Mouse (Mus musculus): ENCODE measurements around the gene Slc17a9. TPM values are rescaled to one million over a fixed set of nuclear protein-coding genes. Genes with fewer than 3 reads are reported as not detected.

The Slc17a9 gene
- polyA plus RNA-seq, 1 experiment from 2014 or later, result 2.3 TPM

DNA sequence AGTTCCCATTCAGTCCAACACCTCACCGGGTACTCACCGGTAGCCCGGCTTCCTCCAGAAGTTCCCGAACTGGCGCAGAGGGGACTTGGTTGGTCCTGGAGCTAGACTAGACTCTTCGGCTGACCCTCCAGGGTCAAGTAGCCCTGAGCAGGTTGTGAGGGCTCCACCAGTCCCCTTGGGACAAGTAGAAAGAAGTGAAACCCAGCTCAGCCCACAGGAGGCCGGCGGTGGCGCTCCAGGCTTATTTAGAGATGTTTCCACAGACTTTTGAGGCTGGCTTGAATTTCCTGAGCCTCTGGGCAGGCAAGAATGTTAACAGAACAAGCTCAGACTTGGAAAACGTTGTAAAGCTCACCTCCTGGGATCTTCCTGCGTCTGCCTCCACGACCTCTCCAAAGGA lies 50.2 kb downstream of the Slc17a9 start:
- no peaks in the 10 kb centered on the region for H3K9me3 ChIP-seq
- H3K36me3 ChIP-seq, result no peaks in the 10 kb centered on the region
- H3K4me1 ChIP-seq (replicated peaks), result peaks cover 9% of the 10 kb centered on the region
- ATAC-seq, result no peak
- H3K27ac ChIP-seq, result no peak overlapping the region
- H3K4me2 ChIP-seq (replicated peaks), result no peak overlapping the region
- no peak overlapping the region for H3K4me3 ChIP-seq (replicated peaks)
- H3K9ac ChIP-seq, result no peak overlapping the region
- peaks cover 81% of the 10 kb centered on the region for H3K27me3 ChIP-seq (replicated peaks)
- 5% methylated on average over 12 of the region's 12 CpGs for WGBS

DNA sequence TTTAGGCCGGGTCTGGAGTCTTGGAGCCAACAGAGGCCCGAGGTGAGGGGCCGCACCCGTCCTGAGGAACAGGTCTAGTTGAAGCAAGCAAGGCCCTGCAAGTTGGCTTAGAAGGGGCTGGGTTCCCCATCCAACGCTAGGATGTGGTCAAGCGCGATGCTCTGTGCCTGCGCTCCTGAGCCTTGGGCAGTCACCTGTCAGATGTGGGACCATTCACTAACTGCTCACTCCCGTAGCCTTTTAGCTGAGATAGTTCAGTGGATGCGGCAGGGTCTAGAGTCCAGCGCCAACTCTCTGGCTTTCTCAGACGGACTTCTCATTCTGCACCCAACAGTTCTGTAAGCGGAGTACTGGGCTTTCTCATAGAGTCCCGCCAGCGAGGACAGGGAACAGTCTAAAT lies 50.6 kb downstream of the Slc17a9 start:
- no peak overlapping the region for H3K27ac ChIP-seq
- no peak overlapping the region for H3K9ac ChIP-seq
- no peaks in the 10 kb centered on the region for H3K9me3 ChIP-seq
- H3K4me1 ChIP-seq (replicated peaks), result peaks cover 9% of the 10 kb centered on the region
- H3K4me3 ChIP-seq (replicated peaks), result no peak overlapping the region
- H3K4me2 ChIP-seq (replicated peaks), result no peak overlapping the region
- H3K36me3 ChIP-seq, result no peaks in the 10 kb centered on the region
- WGBS, result 4% methylated on average over 15 of the region's 15 CpGs
- H3K27me3 ChIP-seq (replicated peaks), result peaks cover 79% of the 10 kb centered on the region
- no peak for ATAC-seq

DNA sequence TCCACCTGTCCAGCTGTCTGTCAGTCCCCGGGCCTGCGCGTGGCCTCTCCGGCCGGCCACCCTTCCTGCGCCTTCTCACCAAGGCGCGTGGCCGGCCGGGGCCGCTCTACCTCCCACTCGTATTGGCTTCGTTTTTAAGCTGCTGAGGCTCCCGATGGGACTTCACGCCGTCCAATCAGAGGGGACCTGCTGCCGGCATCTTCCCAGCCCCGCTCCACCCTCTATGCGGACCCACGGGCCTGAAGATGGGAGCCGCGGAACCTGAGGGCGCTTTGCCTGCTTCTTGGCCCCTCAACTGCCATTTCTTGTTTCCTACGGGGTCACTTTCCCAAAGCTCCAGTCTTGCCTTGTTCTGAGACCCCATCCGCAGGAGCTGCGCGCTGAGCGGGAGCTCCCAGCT lies 51.7 kb downstream of the Slc17a9 start, which contains the start of gene Bhlhe23:
Gene Bhlhe23 (minus strand): TSS at position 108 of the 400 bp plus-strand sequence.
- peak within 1 kb of the TSS; percentile 18; the same call in 1 of the 2 replicates for H3K4me3 ChIP-seq (replicated peaks)
- no peaks in the 10 kb centered on the region for H3K9me3 ChIP-seq
- H3K36me3 ChIP-seq, result no peaks in the 10 kb centered on the region
- no peak for ATAC-seq
- peaks cover 82% of the 10 kb centered on the region for H3K27me3 ChIP-seq (replicated peaks)
- H3K27ac ChIP-seq, result no peak within 1 kb of the TSS
- WGBS, result under 1% methylated on average over 28 of the region's 28 CpGs
- H3K4me2 ChIP-seq (replicated peaks), result peak within 1 kb of the TSS; percentile 49
- H3K4me1 ChIP-seq (replicated peaks), result peaks cover 9% of the 10 kb centered on the region
- H3K9ac ChIP-seq, result no peak within 1 kb of the TSS

DNA sequence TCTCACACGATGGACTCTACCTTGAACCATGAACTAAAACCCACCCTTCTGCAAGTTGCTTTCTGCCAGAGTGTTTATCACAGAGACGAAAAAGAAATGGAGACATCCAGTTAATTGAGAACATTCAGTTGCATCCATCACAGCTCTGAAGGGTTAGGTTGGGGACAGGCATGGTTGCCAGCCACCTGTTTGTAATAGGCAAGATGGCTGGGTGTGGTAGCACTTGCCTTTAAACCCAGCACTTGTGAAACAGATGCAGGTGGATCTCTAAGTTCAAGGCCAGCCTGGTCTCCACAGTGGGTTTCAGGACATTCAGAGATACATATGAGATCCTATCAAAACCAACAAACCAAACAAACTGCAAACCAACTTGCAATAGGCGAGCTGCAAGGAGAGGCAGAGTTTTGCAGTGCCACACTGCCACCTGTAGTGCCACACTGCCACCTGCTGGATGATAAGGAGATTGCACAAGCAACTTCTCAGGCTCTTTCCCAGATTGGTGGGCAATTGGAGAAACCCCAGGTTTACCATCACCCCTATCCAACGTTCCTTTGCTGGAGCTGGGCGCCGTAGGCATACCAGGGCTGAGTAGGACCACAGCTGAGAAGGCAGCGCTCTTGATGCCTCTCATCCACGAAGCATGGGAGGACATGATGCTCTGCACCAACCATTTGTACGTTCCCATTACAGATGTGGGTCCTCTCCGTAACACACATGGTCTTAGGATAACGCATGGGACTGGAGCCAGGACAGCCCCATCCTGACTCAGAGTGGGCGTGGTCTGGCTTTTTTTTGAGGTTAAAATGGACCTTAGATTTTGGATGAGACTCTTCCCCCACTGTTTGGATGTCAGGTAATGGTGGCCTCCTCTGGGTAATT lies 54.4 kb downstream of the Slc17a9 start:
- 23% methylated on average over 12 of the region's 12 CpGs for WGBS
- Histone ChIP-seq H3K4me3 (replicated peaks) (no peak overlapping the region), H3K4me1 (replicated peaks) (peaks cover 9% of the 10 kb centered on the region), H3K27me3 (replicated peaks) (peaks cover 63% of the 10 kb centered on the region), H3K9me3 (no peaks in the 10 kb centered on the region), H3K4me2 (replicated peaks) (no peak overlapping the region), H3K9ac (no peak overlapping the region), H3K27ac (no peak overlapping the region), H3K36me3 (no peaks in the 10 kb centered on the region)
- ATAC-seq, result no peak

DNA sequence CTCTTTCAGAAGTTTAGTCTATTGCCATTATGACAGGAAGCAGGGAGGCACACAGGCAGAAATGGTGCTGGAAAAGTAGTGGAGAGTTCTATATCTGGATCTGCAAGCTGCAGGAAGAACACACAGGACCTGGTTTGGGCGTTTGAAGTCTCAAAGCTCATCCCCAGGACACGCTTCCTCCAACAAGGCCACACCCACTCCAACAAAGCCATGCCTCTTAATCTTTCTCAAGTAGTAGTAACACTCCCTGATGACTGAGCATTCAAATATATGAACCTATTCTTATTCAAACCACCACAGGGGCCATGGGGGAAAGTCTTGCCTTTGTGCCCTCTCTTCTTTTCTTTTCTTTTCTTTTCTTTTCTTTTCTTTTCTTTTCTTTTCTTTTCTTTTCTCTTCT lies 55.2 kb downstream of the Slc17a9 start:
- H3K27me3 ChIP-seq (replicated peaks), result peaks cover 57% of the 10 kb centered on the region
- 13% methylated on average over 2 of the region's 2 CpGs for WGBS
- no peaks in the 10 kb centered on the region for H3K9me3 ChIP-seq
- ATAC-seq, result no peak
- H3K4me1 ChIP-seq (replicated peaks), result peaks cover 9% of the 10 kb centered on the region
- no peaks in the 10 kb centered on the region for H3K36me3 ChIP-seq
- no peak overlapping the region for H3K4me3 ChIP-seq (replicated peaks)
- no peak overlapping the region for H3K4me2 ChIP-seq (replicated peaks)
- no peak overlapping the region for H3K9ac ChIP-seq
- H3K27ac ChIP-seq, result no peak overlapping the region

DNA sequence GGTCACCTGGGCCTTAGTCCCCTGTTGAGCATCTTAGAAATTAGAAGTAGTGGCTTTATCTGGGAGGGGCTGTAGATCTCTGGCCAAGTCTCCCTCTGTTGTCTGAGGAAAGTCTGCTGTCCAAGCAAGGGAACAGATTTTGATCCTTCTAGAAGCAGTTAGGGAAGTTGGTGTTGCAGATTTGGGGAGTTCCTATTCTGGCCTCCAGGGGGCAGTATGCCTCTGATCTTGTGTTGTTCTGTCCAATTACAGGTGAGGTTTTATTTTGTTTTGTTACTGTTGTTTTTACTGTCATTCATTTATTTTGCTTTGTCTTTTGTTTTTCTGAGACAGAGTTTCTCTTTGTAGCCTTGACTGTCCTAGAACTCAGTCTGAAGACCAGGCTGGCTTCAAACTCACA lies 61.7 kb downstream of the Slc17a9 start:
- Histone ChIP-seq H3K27ac (no peak overlapping the region), H3K36me3 (no peaks in the 10 kb centered on the region), H3K4me1 (replicated peaks) (no peaks in the 10 kb centered on the region), H3K27me3 (replicated peaks) (peaks cover 20% of the 10 kb centered on the region), H3K9ac (no peak overlapping the region), H3K4me3 (replicated peaks) (no peak overlapping the region), H3K4me2 (replicated peaks) (no peak overlapping the region), H3K9me3 (no peaks in the 10 kb centered on the region)
- no peak for ATAC-seq

DNA sequence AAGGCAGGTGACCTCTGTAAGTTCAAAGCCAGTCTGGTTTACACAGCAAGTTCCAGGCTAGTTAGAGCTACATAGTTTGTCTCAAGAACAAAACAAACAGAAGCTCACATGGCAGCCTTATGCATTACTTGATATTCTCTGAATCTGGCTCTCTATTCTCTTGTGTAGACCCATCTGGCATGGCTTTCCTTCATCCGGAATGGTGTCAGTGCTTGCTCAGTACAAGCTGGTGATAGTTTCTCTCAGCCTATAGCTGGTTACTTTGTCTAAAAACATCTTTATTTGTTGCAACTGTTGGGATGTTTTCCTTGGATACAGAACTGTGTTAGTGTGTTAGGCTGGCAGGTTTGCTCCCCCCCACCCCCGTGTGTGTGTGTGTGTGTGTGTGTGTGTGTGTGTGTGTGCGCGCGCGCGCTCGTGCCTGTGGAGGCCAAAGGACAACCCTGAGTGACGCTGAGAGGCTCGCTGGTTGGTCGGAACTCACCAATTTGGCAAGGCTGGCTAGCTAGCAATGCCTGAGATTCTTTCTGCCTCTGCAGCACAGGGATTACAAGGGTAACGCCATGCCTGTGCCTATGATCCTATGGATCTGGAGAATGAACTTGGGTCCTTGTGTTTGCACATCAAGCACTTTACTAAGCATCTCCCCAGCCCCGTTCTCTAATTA lies 62.6 kb downstream of the Slc17a9 start:
- H3K9ac ChIP-seq, result no peak overlapping the region
- H3K4me2 ChIP-seq (replicated peaks), result no peak overlapping the region
- no peaks in the 10 kb centered on the region for H3K9me3 ChIP-seq
- H3K27ac ChIP-seq, result no peak overlapping the region
- H3K4me1 ChIP-seq (replicated peaks), result no peaks in the 10 kb centered on the region
- no peak for ATAC-seq
- H3K36me3 ChIP-seq, result no peaks in the 10 kb centered on the region
- peaks cover 20% of the 10 kb centered on the region for H3K27me3 ChIP-seq (replicated peaks)
- H3K4me3 ChIP-seq (replicated peaks), result no peak overlapping the region
- WGBS, result 78% methylated on average over 13 of the region's 13 CpGs

DNA sequence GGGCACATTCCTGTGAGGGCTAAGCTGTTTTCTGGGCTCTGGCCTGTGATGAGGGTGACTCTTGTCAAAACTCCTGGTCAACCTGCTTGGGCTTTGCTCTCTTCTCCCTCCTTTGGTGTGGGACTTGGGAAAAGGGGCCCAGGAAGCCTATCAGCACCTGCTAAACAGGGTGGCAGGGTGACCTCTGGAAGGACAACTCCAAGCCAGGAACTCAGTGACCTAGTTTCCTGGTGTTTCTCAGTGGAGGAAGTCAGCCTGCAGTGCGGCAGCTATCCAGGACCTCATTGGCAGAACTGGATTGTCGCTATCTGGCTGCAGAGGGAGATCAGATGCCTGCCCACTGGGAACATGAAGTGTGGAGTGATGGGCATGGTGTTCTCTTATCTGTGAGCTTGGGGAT lies 63.3 kb downstream of the Slc17a9 start:
- Histone ChIP-seq H3K4me2 (replicated peaks) (no peak overlapping the region), H3K4me3 (replicated peaks) (no peak overlapping the region), H3K36me3 (no peaks in the 10 kb centered on the region), H3K27me3 (replicated peaks) (peaks cover 20% of the 10 kb centered on the region), H3K9me3 (no peaks in the 10 kb centered on the region), H3K9ac (no peak overlapping the region), H3K4me1 (replicated peaks) (no peaks in the 10 kb centered on the region), H3K27ac (no peak overlapping the region)
- 11% methylated on average over 2 of the region's 2 CpGs for WGBS
- ATAC-seq, result no peak

DNA sequence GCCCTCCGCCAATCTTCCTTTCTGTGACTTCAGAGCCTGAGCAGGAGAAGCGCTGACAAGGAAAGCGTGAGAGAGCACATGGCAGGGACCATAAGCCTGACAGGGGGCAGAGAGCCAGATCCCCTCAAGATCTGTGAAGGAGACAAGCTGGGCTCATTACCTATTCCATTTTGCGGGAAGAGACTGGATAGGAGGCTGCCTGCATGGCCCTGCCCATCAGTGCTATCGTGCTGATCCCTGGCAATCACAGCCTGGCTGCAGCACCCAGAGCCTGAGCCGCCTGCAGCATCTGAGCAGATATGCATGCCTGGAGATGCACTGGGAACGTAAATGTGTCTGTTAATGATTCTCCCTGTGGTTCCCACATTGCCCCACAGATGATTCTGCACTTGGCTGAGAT lies 63.8 kb downstream of the Slc17a9 start:
- 10% methylated on average over 7 of the region's 7 CpGs for WGBS
- ATAC-seq, result no peak

DNA sequence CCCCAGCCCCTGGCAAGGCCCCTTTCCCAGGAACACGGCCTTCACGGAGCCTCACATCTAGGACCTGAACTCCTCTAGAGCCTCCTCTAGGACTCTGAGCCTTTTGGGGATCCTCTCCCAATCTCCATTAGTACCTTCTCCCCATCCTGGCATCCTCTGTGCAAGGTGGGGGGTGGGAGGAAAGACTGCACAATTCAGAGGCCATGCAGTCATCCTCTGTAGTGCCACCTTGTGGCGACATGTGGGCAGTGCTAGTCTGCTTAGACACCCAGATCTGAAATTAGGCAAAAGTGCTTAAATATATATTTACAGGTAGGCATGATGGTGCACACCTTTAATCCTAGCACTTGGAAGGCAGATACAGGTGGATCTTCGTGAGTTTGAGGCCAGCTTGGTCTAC lies 66.6 kb downstream of the Slc17a9 start:
- Histone ChIP-seq H3K4me1 (replicated peaks) (no peaks in the 10 kb centered on the region), H3K4me2 (replicated peaks) (no peak overlapping the region), H3K4me3 (replicated peaks) (no peak overlapping the region), H3K9me3 (no peaks in the 10 kb centered on the region), H3K36me3 (no peaks in the 10 kb centered on the region), H3K27me3 (replicated peaks) (peaks cover 20% of the 10 kb centered on the region), H3K9ac (no peak overlapping the region), H3K27ac (no peak overlapping the region)
- ATAC-seq, result no peak
- WGBS, result 43% methylated on average over 4 of the region's 4 CpGs

More for the DNA sequence above, 63.8 kb downstream of the Slc17a9 start:
- H3K36me3 ChIP-seq, result no peaks in the 10 kb centered on the region
- H3K27me3 ChIP-seq (replicated peaks), result peaks cover 20% of the 10 kb centered on the region
- H3K4me3 ChIP-seq (replicated peaks), result no peak overlapping the region
- H3K27ac ChIP-seq, result no peak overlapping the region
- H3K4me2 ChIP-seq (replicated peaks), result no peak overlapping the region
- no peaks in the 10 kb centered on the region for H3K9me3 ChIP-seq
- no peak overlapping the region for H3K9ac ChIP-seq
- no peaks in the 10 kb centered on the region for H3K4me1 ChIP-seq (replicated peaks)
